Comparison of ENCODE assay signal across 24 mouse cellular contexts in the genomic region with DNA sequence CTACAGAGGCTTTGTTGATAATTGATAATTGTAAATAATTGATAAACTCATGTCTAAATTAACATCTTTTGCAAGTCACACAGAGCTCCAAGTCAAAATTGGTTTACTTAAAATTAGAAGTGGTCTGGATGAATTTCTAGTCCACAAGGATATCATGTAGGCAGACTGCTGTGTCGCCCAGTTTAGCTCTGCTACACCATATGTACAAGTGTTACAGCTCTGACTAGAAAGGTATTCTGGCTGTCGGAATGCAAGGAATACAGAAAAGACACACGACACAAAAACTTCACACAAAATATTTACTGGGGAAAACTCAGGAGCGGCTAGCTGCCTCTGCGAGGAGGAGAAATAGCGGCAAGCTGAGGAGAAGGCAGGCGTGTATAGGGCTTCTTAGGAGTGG.
"Had no signal": no experiment of that assay in that cellular context is flagged by ENCODE, and none has a peak within 500 bp of the region (broad histone marks: within the 10 kb centered on the region; RNA-seq: fewer than 3 reads in every experiment).

No protein-coding gene starts in this region.

- ATAC-seq: hindbrain, postnatal 0 days; intestine, embryonic 16.5 days; liver, embryonic 12.5 days had no signal

- H3K4me3 ChIP-seq: heart, adult 2 months; heart, embryonic 13.5 days; heart, embryonic 15.5 days; hindbrain, embryonic 13.5 days; hindbrain, embryonic 15.5 days; kidney, embryonic 15.5 days; limb, embryonic 13.5 days; limb, embryonic 15.5 days; liver, embryonic 12.5 days had no signal

- H3K27ac ChIP-seq: heart, adult 2 months; heart, embryonic 13.5 days; heart, embryonic 15.5 days; hindbrain, embryonic 13.5 days; hindbrain, embryonic 15.5 days; hindbrain, postnatal 0 days; kidney, embryonic 15.5 days; kidney, postnatal 0 days; limb, embryonic 13.5 days; limb, embryonic 15.5 days; liver, embryonic 12.5 days; liver, embryonic 14.5 days had no signal

- DNase-seq: gastrocnemius, postnatal 14 days; gastrocnemius, postnatal 36 days; heart, adult 11 months; heart, adult 2 months; heart, postnatal 14 days; heart, postnatal 36 days; kidney, adult 11 months; kidney, adult 2 months; kidney, adult 9 months; kidney, postnatal 14 days; kidney, postnatal 36 days; layer of hippocampus, postnatal 36 days had no signal
